Mouse (Mus musculus): ENCODE measurements at regions not wholly inside any gene's neighbourhood (a gene's known extent, or its start where the extent isn't known, plus 50 kb on each side); places are given as distances from the start of the nearest gene placed in this dataset.

DNA sequence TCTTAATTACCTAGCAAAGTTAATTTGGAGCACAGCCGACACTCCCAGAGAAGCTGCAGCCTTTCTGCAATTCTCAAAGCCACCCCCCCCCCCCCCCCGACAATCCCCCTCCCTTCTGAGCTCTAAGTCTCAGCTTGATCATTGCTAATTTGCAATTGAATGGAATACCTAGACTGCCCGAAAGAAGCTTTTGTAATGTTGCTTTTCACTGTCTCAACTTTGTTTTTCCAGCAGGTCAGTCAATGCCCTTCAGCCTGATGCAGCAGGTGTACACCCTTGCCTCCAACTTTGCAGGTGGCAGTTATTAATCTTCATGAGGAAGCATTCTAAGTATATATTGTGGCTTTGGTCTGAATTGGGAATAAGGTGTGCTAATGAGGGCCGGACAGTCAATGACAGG, 1006.6 kb upstream of the Gm8797 start:
- ATAC-seq (ENCODE audit: insufficient number of reproducible peaks, insufficient read depth, low FRiP score, low read depth) = no peak
- WGBS = 89% methylated on average over 4 of the region's 4 CpGs
- no peaks in the 10 kb centered on the region for H3K9me3 ChIP-seq (ENCODE audit: control insufficient read depth, low read depth, low read length)
- H3K27ac ChIP-seq (ENCODE audit: low read length) = no peak overlapping the region
- no peaks in the 10 kb centered on the region for H3K4me1 ChIP-seq (ENCODE audit: control insufficient read depth, insufficient read depth, low read length)
- no peak overlapping the region for H3K4me3 ChIP-seq (ENCODE audit: low read depth, low read length)
- no peak overlapping the region for H3K9ac ChIP-seq (replicated peaks; ENCODE audit: low read depth, low read length)
- H3K27me3 ChIP-seq (ENCODE audit: control insufficient read depth, insufficient read depth, low read length) = no peaks in the 10 kb centered on the region
- no peak overlapping the region for H3K4me2 ChIP-seq (replicated peaks; ENCODE audit: low read depth, low read length)
- H3K36me3 ChIP-seq (ENCODE audit: control insufficient read depth, insufficient read depth, low read length) = no peaks in the 10 kb centered on the region

DNA sequence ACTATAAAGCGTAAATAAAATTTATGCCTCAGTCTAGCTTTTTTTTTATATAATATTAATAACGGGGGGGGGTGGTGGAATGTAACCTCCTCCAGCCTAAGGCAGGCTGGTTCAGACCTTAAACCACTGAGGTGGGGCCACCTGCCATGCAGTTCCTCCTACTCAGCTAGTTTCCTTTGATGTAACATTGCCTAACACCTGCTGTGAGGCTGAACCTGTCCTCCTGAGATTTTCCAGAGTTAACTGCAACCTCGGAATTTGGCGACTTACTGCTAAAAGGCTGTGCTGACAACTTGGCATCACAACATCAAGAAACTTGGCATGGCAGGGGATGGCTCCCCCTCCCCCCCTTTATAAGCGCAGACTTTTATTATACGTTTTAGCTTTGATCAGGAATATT, 1006.0 kb upstream of the Gm8797 start:
- no peaks in the 10 kb centered on the region for H3K9me3 ChIP-seq (ENCODE audit: control insufficient read depth, low read depth, low read length)
- no peaks in the 10 kb centered on the region for H3K27me3 ChIP-seq (ENCODE audit: control insufficient read depth, insufficient read depth, low read length)
- no peak overlapping the region for H3K9ac ChIP-seq (replicated peaks; ENCODE audit: low read depth, low read length)
- ATAC-seq (ENCODE audit: insufficient number of reproducible peaks, insufficient read depth, low FRiP score, low read depth) = no peak
- 86% methylated on average over 6 of the region's 6 CpGs for WGBS
- H3K27ac ChIP-seq (ENCODE audit: low read length) = no peak overlapping the region
- H3K4me2 ChIP-seq (replicated peaks; ENCODE audit: low read depth, low read length) = no peak overlapping the region
- no peak overlapping the region for H3K4me3 ChIP-seq (ENCODE audit: low read depth, low read length)
- H3K36me3 ChIP-seq (ENCODE audit: control insufficient read depth, insufficient read depth, low read length) = no peaks in the 10 kb centered on the region
- no peaks in the 10 kb centered on the region for H3K4me1 ChIP-seq (ENCODE audit: control insufficient read depth, insufficient read depth, low read length)

DNA sequence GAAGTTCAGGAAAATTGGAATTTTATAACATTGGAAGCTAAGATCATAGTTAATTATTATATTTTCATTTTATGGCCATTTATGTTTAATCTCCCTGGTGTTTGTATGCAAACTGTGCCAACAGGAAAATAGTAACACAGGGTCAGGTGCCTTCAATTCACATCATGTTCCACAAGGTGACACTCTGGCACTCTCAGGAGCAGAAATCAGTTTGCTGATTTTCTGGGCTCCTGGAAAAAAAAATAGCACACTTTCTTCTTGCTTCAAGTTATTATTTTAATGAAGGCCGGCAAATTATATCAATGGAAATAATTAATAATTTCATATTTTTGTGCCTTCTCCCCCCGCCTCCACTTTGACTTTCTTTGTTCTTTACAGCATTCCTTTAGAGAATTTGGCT, 994.5 kb upstream of the Gm8797 start:
- Histone ChIP-seq H3K4me2 (replicated peaks; ENCODE audit: low read depth, low read length) (no peak overlapping the region), H3K36me3 (ENCODE audit: control insufficient read depth, insufficient read depth, low read length) (no peaks in the 10 kb centered on the region), H3K27ac (ENCODE audit: low read length) (no peak overlapping the region), H3K4me3 (ENCODE audit: low read depth, low read length) (no peak overlapping the region), H3K27me3 (ENCODE audit: control insufficient read depth, insufficient read depth, low read length) (no peaks in the 10 kb centered on the region), H3K4me1 (ENCODE audit: control insufficient read depth, insufficient read depth, low read length) (no peaks in the 10 kb centered on the region), H3K9me3 (ENCODE audit: control insufficient read depth, low read depth, low read length) (no peaks in the 10 kb centered on the region), H3K9ac (replicated peaks; ENCODE audit: low read depth, low read length) (no peak overlapping the region)
- WGBS = 90% methylated on average over 2 of the region's 2 CpGs
- no peak for ATAC-seq (ENCODE audit: insufficient number of reproducible peaks, insufficient read depth, low FRiP score, low read depth)

DNA sequence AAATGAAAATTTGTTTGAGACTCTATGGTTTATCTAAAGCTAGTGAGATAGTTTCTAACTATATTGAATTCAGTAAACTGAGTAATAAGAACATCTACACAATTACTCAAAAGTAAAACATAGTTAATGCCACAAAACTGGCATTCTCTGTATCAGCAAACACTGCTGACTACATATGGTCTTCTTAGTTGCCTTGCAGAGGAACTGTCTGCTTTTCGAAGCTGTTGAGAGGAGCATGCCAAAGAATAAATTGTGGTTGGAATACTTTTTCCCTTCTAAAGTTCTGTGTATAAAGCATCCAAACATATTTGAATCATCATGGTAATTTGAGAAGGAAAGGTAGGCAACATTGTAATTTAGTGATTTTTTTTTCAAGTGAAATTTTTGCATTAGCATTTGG, 993.5 kb upstream of the Gm8797 start:
- 85% methylated on average over 1 of the region's 1 CpGs for WGBS
- Histone ChIP-seq H3K4me1 (ENCODE audit: control insufficient read depth, insufficient read depth, low read length) (no peaks in the 10 kb centered on the region), H3K27me3 (ENCODE audit: control insufficient read depth, insufficient read depth, low read length) (no peaks in the 10 kb centered on the region), H3K9ac (replicated peaks; ENCODE audit: low read depth, low read length) (no peak overlapping the region), H3K27ac (ENCODE audit: low read length) (no peak overlapping the region), H3K9me3 (ENCODE audit: control insufficient read depth, low read depth, low read length) (no peaks in the 10 kb centered on the region), H3K4me3 (ENCODE audit: low read depth, low read length) (no peak overlapping the region), H3K4me2 (replicated peaks; ENCODE audit: low read depth, low read length) (no peak overlapping the region), H3K36me3 (ENCODE audit: control insufficient read depth, insufficient read depth, low read length) (no peaks in the 10 kb centered on the region)
- no peak for ATAC-seq (ENCODE audit: insufficient number of reproducible peaks, insufficient read depth, low FRiP score, low read depth)

DNA sequence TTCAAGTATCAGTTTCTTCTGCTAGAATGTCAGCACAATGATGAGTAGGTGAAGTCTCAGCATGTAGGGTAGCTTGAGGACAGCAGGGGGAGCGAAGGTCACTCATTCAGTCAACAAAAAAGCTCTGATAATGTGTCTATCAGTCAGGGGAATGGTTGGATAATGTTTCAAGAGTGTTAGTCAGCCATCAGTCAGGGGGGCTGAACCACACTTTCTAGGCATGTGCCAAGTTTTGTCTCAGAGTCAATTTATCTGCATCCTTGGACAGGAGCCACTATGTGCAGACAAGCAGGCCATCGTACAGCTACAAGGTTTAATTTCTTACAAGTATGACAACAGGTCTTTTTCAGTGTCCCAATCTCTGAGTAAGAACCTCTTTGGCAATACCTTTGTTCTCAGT, 987.5 kb upstream of the Gm8797 start:
- H3K9ac ChIP-seq (replicated peaks; ENCODE audit: low read depth, low read length) = no peak overlapping the region
- H3K4me1 ChIP-seq (ENCODE audit: control insufficient read depth, insufficient read depth, low read length) = no peaks in the 10 kb centered on the region
- H3K9me3 ChIP-seq (ENCODE audit: control insufficient read depth, low read depth, low read length) = no peaks in the 10 kb centered on the region
- no peaks in the 10 kb centered on the region for H3K36me3 ChIP-seq (ENCODE audit: control insufficient read depth, insufficient read depth, low read length)
- no peak for ATAC-seq (ENCODE audit: insufficient number of reproducible peaks, insufficient read depth, low FRiP score, low read depth)
- H3K27ac ChIP-seq (ENCODE audit: low read length) = no peak overlapping the region
- no peak overlapping the region for H3K4me2 ChIP-seq (replicated peaks; ENCODE audit: low read depth, low read length)
- no peak overlapping the region for H3K4me3 ChIP-seq (ENCODE audit: low read depth, low read length)
- H3K27me3 ChIP-seq (ENCODE audit: control insufficient read depth, insufficient read depth, low read length) = no peaks in the 10 kb centered on the region
- WGBS = 75% methylated on average over 2 of the region's 2 CpGs

DNA sequence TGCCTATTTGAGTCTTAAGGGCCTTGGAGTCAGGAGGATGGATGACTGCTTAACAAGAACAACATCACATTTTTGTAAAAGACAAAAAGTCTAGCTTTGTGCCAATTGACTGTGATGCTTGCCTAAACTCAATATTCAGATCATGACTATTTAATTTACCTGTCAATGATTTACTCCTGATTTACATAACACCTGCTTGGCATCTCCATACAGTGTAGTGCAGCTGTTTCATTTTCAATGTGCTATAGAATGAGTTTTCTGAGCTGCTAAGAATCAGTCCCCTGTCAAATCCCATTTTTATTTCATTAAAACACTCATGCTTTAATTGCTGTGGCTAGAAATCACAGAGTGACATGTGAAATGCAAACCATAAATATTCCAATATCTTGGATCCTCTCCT, 974.0 kb upstream of the Gm8797 start:
- Histone ChIP-seq H3K4me1 (ENCODE audit: control insufficient read depth, insufficient read depth, low read length) (no peaks in the 10 kb centered on the region), H3K27me3 (ENCODE audit: control insufficient read depth, insufficient read depth, low read length) (no peaks in the 10 kb centered on the region), H3K9ac (replicated peaks; ENCODE audit: low read depth, low read length) (no peak overlapping the region), H3K36me3 (ENCODE audit: control insufficient read depth, insufficient read depth, low read length) (no peaks in the 10 kb centered on the region), H3K4me2 (replicated peaks; ENCODE audit: low read depth, low read length) (no peak overlapping the region), H3K27ac (ENCODE audit: low read length) (no peak overlapping the region), H3K4me3 (ENCODE audit: low read depth, low read length) (no peak overlapping the region), H3K9me3 (ENCODE audit: control insufficient read depth, low read depth, low read length) (no peaks in the 10 kb centered on the region)
- no peak for ATAC-seq (ENCODE audit: insufficient number of reproducible peaks, insufficient read depth, low FRiP score, low read depth)

DNA sequence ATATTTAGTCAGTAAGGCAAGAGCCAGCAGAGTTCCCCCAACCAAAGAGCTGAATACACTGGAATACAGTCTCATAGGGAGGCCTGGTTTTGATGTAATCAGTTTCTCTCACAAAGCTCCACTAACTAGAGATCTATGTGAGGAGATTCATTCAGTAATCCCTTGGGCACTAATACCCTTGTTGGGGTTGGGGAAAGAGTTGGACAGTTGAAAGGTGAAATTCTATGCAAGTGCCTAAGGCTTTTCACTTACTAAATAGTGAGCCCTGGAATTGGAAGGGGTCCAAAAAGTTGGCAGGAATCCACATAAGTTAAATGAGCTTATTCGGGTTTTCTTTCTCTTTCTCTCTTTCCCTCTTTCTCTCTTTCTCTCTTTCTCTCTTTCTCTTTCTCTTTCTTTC, 965.4 kb upstream of the Gm8797 start:
- Histone ChIP-seq H3K36me3 (ENCODE audit: control insufficient read depth, insufficient read depth, low read length) (no peaks in the 10 kb centered on the region), H3K27ac (ENCODE audit: low read length) (no peak overlapping the region), H3K9ac (replicated peaks; ENCODE audit: low read depth, low read length) (no peak overlapping the region), H3K4me3 (ENCODE audit: low read depth, low read length) (no peak overlapping the region), H3K27me3 (ENCODE audit: control insufficient read depth, insufficient read depth, low read length) (no peaks in the 10 kb centered on the region), H3K9me3 (ENCODE audit: control insufficient read depth, low read depth, low read length) (no peaks in the 10 kb centered on the region), H3K4me1 (ENCODE audit: control insufficient read depth, insufficient read depth, low read length) (no peaks in the 10 kb centered on the region), H3K4me2 (replicated peaks; ENCODE audit: low read depth, low read length) (no peak overlapping the region)
- no peak for ATAC-seq (ENCODE audit: insufficient number of reproducible peaks, insufficient read depth, low FRiP score, low read depth)
- whole genome bisulfite sequencing = 44% methylated on average over 1 of the region's 1 CpGs

DNA sequence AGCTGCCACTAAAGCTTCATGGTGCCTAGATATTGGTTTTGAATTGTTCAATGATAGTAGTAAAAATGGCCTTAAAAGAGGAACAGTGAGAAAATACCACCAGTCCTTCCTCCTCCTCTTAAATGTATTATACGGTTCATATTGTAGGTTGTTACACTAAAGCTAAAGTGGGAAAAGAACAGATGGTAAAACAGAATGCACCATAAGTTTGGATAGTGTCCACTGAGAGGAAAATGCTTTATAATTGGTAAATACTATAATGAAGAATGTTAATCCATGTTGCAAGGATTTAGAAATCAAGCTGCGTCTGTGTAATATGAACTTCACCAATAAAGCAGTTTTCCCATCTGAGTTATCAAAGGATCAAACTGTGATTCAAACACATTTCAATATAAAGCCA, 957.5 kb upstream of the Gm8797 start:
- Histone ChIP-seq H3K4me3 (ENCODE audit: low read depth, low read length) (no peak overlapping the region), H3K4me2 (replicated peaks; ENCODE audit: low read depth, low read length) (no peak overlapping the region), H3K36me3 (ENCODE audit: control insufficient read depth, insufficient read depth, low read length) (no peaks in the 10 kb centered on the region), H3K9me3 (ENCODE audit: control insufficient read depth, low read depth, low read length) (no peaks in the 10 kb centered on the region), H3K9ac (replicated peaks; ENCODE audit: low read depth, low read length) (no peak overlapping the region), H3K27me3 (ENCODE audit: control insufficient read depth, insufficient read depth, low read length) (no peaks in the 10 kb centered on the region), H3K27ac (ENCODE audit: low read length) (no peak overlapping the region), H3K4me1 (ENCODE audit: control insufficient read depth, insufficient read depth, low read length) (no peaks in the 10 kb centered on the region)
- 96% methylated on average over 2 of the region's 2 CpGs for WGBS
- no peak for ATAC-seq (ENCODE audit: insufficient number of reproducible peaks, insufficient read depth, low FRiP score, low read depth)

DNA sequence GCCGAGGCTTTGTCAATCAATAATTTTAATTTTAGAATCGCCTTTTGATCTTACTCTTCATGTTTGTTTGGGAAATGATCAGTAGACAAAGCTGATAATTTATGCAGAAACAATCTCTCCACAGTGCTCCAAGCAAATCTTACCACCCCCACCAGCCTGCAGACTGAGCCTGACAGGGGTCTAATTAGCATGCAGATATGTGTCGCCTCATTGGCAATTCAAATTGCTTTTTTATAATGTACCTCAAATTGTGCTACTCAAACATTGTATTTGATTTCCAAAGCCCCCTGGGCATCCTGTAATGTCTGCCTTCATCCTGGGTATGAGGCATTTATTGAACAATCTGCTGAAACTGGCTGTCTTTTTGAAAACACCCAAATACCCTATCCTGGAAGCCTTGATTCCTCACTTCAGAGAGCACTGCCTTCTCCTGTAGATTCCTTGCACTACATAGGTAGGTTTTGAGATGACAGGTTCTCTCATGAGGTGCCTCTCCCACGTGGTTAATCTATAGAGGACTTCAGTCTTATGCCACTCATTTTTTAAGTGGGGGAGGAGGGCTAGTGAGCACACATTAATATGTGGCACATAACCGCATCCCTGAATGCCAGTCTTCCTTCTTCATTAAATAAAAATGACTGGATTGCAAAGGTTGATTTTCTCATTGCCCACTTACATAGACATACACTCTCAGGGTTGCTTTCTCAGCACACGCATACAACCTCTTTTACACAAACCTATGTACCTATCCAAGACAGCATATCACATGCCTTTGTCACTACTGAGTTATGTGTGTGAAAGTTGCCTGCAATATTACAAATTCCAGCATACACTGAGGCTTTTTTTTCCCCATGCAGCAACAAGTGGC, 954.3 kb upstream of the Gm8797 start:
- no peak overlapping the region for H3K27ac ChIP-seq (ENCODE audit: low read length)
- H3K4me1 ChIP-seq (ENCODE audit: control insufficient read depth, insufficient read depth, low read length) = no peaks in the 10 kb centered on the region
- no peaks in the 10 kb centered on the region for H3K9me3 ChIP-seq (ENCODE audit: control insufficient read depth, low read depth, low read length)
- WGBS = 63% methylated on average over 6 of the region's 6 CpGs
- H3K9ac ChIP-seq (replicated peaks; ENCODE audit: low read depth, low read length) = no peak overlapping the region
- H3K4me3 ChIP-seq (ENCODE audit: low read depth, low read length) = no peak overlapping the region
- no peak for ATAC-seq (ENCODE audit: insufficient number of reproducible peaks, insufficient read depth, low FRiP score, low read depth)
- H3K27me3 ChIP-seq (ENCODE audit: control insufficient read depth, insufficient read depth, low read length) = no peaks in the 10 kb centered on the region
- H3K4me2 ChIP-seq (replicated peaks; ENCODE audit: low read depth, low read length) = no peak overlapping the region
- H3K36me3 ChIP-seq (ENCODE audit: control insufficient read depth, insufficient read depth, low read length) = no peaks in the 10 kb centered on the region

Measured in stomach, embryonic 14.5 days (tissue).